Mouse (Mus musculus): ENCODE data around the gene Gnb5.

GRCm38 (mm10) chr9:75308621-75309020 lies 2.5 kb downstream of the Gnb5 start:
- TF ChIP-seq CTCF (IDR thresholded peaks at IDR 0.05; ENCODE audit: low read depth), result no peak
- no peak for TF ChIP-seq EP300 (IDR thresholded peaks at IDR 0.05; ENCODE audit: low read depth)
